Mouse (Mus musculus) lung, embryonic 15.5 days (tissue): ENCODE results near the gene Crygn. TPM values are rescaled to one million over a fixed set of nuclear protein-coding genes. Genes with fewer than 3 reads are reported as not detected.

Experiments used
- ATAC-seq: fragments of 200-750 bp; cut with Nextera tagmentation; 2 replicates; pipeline ENCODE4 v1.8.0; 2017; ENCODE audit warnings: moderate number of reproducible peaks, borderline replicate concordance; ENCODE audit not compliant: low FRiP score, low TSS enrichment; ENCODE audit errors: extremely low read depth
- H3K27ac ChIP-seq: fragments of 300-500 bp; sonication (generic); 2 replicates; pipeline ENCODE4 v1.5.1; 2015; ENCODE audit warnings: moderate library complexity, mild to moderate bottlenecking, inconsistent platforms
- H3K27me3 ChIP-seq: fragments of 300-500 bp; sonication (generic); 2 replicates; pipeline ENCODE4 v1.6.1; 2015; ENCODE audit warnings: inconsistent platforms
- H3K36me3 ChIP-seq: fragments of 300-500 bp; sonication (generic); 2 replicates; pipeline ENCODE4 v1.6.1; 2015; ENCODE audit warnings: inconsistent platforms
- H3K4me1 ChIP-seq: fragments of 300-500 bp; sonication (generic); 2 replicates; pipeline ENCODE4 v1.6.1; 2015; ENCODE audit warnings: inconsistent platforms
- H3K4me2 ChIP-seq: fragments of 300-500 bp; sonication (generic); 2 replicates; pipeline ENCODE4 v1.6.1; 2015; ENCODE audit warnings: inconsistent platforms, mild to moderate bottlenecking, moderate library complexity
- H3K4me3 ChIP-seq: fragments of 300-500 bp; sonication (generic); 2 replicates; pipeline ENCODE4 v1.5.1; 2015; ENCODE audit warnings: mild to moderate bottlenecking, inconsistent platforms
- H3K9ac ChIP-seq: fragments of 300-500 bp; sonication (generic); 2 replicates; pipeline ENCODE4 v1.6.1; 2015; ENCODE audit warnings: inconsistent platforms
- H3K9me3 ChIP-seq: fragments of 300-500 bp; sonication (generic); 2 replicates; pipeline ENCODE4 v1.6.1; 2016; ENCODE audit warnings: inconsistent platforms
- WGBS: fragments of 180-500 bp; shearing (Covaris S2); methylation state at CpG from one replicate; pipeline ENCODE4 v1.1.7; 2015; 5-methylcytosine and 5-hydroxymethylcytosine counted together
- polyA plus RNA-seq: library from polyadenylated mRNA; unstranded; fragments of >200 nt; fragmentation: Nextera tagmentation; extraction: Ambion mirVana; gene quantifications from 2 replicates; pipeline ENCODE4 v1.2.1, GENCODE M21; 2015

The Crygn gene
- polyA plus RNA-seq, 1 experiment from 2014 or later = 2.2 TPM

DNA sequence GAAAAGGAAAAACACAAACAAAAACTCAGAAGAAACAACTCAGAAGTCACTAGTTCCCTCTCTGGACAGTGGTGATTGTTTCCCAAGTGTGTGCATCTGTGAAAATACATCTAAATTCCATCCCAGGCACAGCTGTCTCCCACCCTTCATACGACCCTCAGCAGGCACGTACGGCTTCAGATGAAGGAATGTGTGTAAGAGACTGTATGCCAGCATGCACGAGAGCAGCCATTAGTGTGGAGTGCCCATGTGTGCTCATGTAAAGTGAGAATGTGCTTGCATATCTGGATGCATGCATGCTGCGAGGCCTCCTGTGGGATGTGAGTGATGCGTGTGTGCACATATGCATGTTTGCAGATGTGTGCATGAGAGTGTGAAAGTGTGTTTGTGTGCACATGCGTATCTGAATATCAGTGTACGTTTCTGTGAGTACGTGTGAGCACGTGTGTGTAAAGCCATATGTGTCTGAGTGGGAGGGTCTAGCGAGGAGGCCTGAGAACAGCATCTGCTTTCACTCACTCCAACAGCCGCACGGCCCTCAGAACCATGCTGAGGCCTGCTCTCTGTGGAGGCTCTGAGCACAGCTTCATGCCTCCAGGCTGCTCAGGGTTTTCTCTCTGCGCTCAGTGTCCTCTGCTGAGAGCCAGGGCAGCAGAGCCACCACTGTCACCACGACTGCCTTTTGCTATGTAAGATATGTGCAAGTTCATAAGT lies 16.5 kb downstream of the Crygn start:
- WGBS = 52% methylated on average over 15 of the region's 15 CpGs
- H3K27ac ChIP-seq = peak overlapping the region; percentile 41; the same call in 1 of the 2 replicates
- ATAC-seq = peak; percentile 47; the same call in 1 of the 2 replicates

DNA sequence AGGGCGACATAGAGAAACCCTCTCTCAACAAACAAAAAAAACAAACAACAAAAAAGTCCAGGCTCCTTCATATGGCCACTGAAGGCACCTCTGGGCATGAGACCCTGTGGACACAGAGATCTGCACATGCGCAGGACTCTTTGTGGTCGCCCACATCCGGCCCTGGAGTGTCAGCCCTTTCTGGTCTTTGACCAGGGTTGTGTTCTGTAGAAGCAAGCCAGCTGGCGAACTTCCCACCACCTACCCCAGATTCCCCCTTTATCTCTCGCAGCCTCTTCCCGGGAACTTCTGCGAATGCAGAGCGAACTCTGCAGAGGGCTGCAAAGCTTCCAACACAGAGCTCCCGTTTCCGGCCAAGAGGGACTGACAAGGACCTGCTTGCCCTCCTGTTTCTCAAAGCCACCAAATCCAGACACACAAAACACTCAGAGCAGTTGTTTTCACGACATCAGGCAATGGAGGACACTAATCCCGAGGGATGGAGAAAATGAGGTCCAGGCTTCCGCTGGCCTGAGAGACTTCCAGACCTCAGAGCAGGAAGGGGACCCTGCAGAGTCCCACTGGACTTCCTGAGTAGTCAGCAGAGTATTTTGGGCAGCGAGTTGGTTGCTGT lies 18.6 kb downstream of the Crygn start:
- Histone ChIP-seq H3K4me1 (peaks cover 21% of the 10 kb centered on the region), H3K9me3 (no peaks in the 10 kb centered on the region), H3K27ac (peak overlapping the region; percentile 79), H3K36me3 (no peaks in the 10 kb centered on the region), H3K4me2 (peak overlapping the region; percentile 34), H3K9ac (no peak overlapping the region), H3K4me3 (no peak overlapping the region), H3K27me3 (no peaks in the 10 kb centered on the region)
- ATAC-seq = peak; percentile 81
- 28% methylated on average over 15 of the region's 15 CpGs for WGBS

More for the DNA sequence above, 16.5 kb downstream of the Crygn start:
- Histone ChIP-seq H3K9me3 (no peaks in the 10 kb centered on the region), H3K4me2 (no peak overlapping the region), H3K27me3 (no peaks in the 10 kb centered on the region), H3K36me3 (no peaks in the 10 kb centered on the region), H3K9ac (no peak overlapping the region), H3K4me3 (no peak overlapping the region), H3K4me1 (peaks cover 21% of the 10 kb centered on the region)

- Histone ChIP-seq H3K4me2 (no peak overlapping the region), H3K4me1 (peaks cover 27% of the 10 kb centered on the region), H3K4me3 (no peak overlapping the region), H3K9me3 (no peaks in the 10 kb centered on the region), H3K36me3 (no peaks in the 10 kb centered on the region), H3K27ac (peak overlapping the region; percentile 79), H3K9ac (no peak overlapping the region), H3K27me3 (no peaks in the 10 kb centered on the region)
- WGBS = 69% methylated on average over 1 of the region's 1 CpGs
- ATAC-seq = no peak
Measured at GRCm38 (mm10) chr5:24738517-24738916, 19.3 kb downstream of the Crygn start.

DNA sequence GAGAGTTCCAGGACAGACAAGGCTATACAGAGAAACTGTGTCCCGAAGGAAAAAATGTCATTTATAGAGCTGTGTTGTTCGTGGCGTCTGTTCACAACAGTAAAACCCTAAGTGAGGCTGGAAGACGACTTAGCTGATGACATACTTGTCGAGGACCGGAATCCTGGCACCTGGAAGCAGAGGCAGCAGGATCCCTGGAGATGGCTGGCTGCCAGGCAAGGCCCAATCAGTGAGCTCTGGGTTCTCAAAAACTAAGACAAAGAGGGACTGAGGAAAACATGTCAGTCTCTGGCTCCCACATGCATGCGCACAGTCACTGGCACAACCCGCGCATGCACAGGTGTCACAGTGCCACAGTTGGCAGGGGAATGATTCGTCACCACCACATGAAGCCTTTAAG lies 20.2 kb downstream of the Crygn start:
- Histone ChIP-seq H3K36me3 (no peaks in the 10 kb centered on the region), H3K9me3 (no peaks in the 10 kb centered on the region), H3K27ac (no peak overlapping the region), H3K27me3 (no peaks in the 10 kb centered on the region), H3K4me3 (no peak overlapping the region), H3K4me2 (no peak overlapping the region), H3K9ac (no peak overlapping the region), H3K4me1 (peaks cover 36% of the 10 kb centered on the region)
- WGBS = 89% methylated on average over 10 of the region's 10 CpGs
- ATAC-seq = no peak

DNA sequence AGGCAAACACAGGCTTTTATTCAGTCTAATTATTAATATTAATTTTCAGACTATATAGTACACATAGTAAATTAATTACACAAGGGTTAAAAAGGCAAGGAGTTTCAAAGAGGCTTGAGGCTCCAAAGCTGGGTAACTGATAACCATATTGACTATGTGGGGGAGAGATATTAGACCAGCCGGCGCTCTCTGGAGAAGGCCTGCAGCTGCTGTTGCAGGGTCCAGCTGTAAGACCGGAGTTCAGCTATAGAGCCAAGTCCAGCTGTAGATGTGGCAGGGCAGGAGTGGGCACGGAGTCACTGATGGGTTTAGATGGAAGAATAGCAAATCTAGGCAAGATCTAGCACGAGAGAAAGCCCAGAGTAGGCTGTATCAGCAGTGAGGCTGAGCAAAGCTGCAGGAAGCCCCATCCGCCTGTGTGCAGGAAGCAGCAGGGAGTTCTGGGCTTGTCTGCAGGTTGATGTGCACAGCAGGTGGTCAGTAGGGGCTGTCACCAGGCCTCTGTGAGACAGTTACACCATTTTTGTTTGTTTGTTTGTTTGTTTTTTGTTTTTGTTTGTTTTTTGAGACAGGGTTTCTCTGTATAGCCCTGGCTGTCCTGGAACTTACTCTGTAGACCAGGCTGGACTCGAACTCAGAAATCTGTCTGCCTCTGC lies 23.9 kb downstream of the Crygn start:
- Histone ChIP-seq H3K4me2 (no peak overlapping the region), H3K27ac (peak overlapping the region; percentile 75), H3K9me3 (no peaks in the 10 kb centered on the region), H3K27me3 (no peaks in the 10 kb centered on the region), H3K4me3 (no peak overlapping the region), H3K9ac (no peak overlapping the region), H3K4me1 (peaks cover 48% of the 10 kb centered on the region), H3K36me3 (no peaks in the 10 kb centered on the region)
- WGBS = 36% methylated on average over 7 of the region's 7 CpGs
- no peak for ATAC-seq

- Histone ChIP-seq H3K9me3 (no peaks in the 10 kb centered on the region), H3K36me3 (no peaks in the 10 kb centered on the region), H3K27ac (peak overlapping the region; percentile 75), H3K9ac (no peak overlapping the region), H3K27me3 (no peaks in the 10 kb centered on the region), H3K4me2 (peak overlapping the region; percentile 36), H3K4me3 (no peak overlapping the region), H3K4me1 (peaks cover 50% of the 10 kb centered on the region)
- 8% methylated on average over 8 of the region's 8 CpGs for WGBS
- peak; percentile 70 for ATAC-seq
Measured at GRCm38 (mm10) chr5:24733134-24733533, 24.7 kb downstream of the Crygn start.

GRCm38 (mm10) chr5:24730986-24731385 lies 26.8 kb downstream of the Crygn start:
- no peaks in the 10 kb centered on the region for H3K36me3 ChIP-seq
- H3K27ac ChIP-seq = peak overlapping the region; percentile 80
- peak overlapping the region; percentile 62 for H3K9ac ChIP-seq
- peak overlapping the region; percentile 79 for H3K4me2 ChIP-seq
- H3K4me1 ChIP-seq = peaks cover 65% of the 10 kb centered on the region
- H3K4me3 ChIP-seq = peak overlapping the region; percentile 65
- ATAC-seq = peak; percentile 25; the same call in 1 of the 2 replicates
- H3K27me3 ChIP-seq = no peaks in the 10 kb centered on the region
- H3K9me3 ChIP-seq = no peaks in the 10 kb centered on the region
- 2% methylated on average over 15 of the region's 15 CpGs for WGBS

- peak; percentile 48; the same call in 1 of the 2 replicates for ATAC-seq
- Histone ChIP-seq H3K4me3 (peak within 1 kb of the TSS; percentile 65), H3K9ac (peak within 1 kb of the TSS; percentile 62), H3K4me2 (peak within 1 kb of the TSS; percentile 79), H3K36me3 (no peaks in the 10 kb centered on the region), H3K9me3 (no peaks in the 10 kb centered on the region), H3K27ac (peak within 1 kb of the TSS; percentile 80), H3K27me3 (no peaks in the 10 kb centered on the region), H3K4me1 (peaks cover 70% of the 10 kb centered on the region)
- WGBS = 0% methylated on average over 23 of the region's 23 CpGs
Measured at GRCm38 (mm10) chr5:24730488-24730871, 27.3 kb downstream of the Crygn start, which contains the start of gene Wdr86. Gene Wdr86 (minus strand): TSS chr5:24730727.

- Histone ChIP-seq H3K36me3 (no peaks in the 10 kb centered on the region), H3K4me3 (peak overlapping the region; percentile 65), H3K4me2 (peak overlapping the region; percentile 79), H3K4me1 (peaks cover 75% of the 10 kb centered on the region), H3K27me3 (no peaks in the 10 kb centered on the region), H3K27ac (peak overlapping the region; percentile 80), H3K9ac (peak overlapping the region; percentile 62), H3K9me3 (no peaks in the 10 kb centered on the region)
- WGBS = 1% methylated on average over 49 of the region's 49 CpGs
- peak; percentile 28 for ATAC-seq
Measured at GRCm38 (mm10) chr5:24729797-24730487, 27.9 kb downstream of the Crygn start.

- H3K9me3 ChIP-seq = no peaks in the 10 kb centered on the region
- H3K36me3 ChIP-seq = no peaks in the 10 kb centered on the region
- peak overlapping the region; percentile 44; the same call in 1 of the 2 replicates for H3K27ac ChIP-seq
- no peak overlapping the region for H3K4me3 ChIP-seq
- no peak overlapping the region for H3K4me2 ChIP-seq
- WGBS = 50% methylated on average over 12 of the region's 12 CpGs
- ATAC-seq = peak; percentile 5; the same call in 1 of the 2 replicates
- peaks cover 75% of the 10 kb centered on the region for H3K4me1 ChIP-seq
- no peak overlapping the region for H3K9ac ChIP-seq
- no peaks in the 10 kb centered on the region for H3K27me3 ChIP-seq
Measured at GRCm38 (mm10) chr5:24726901-24727836, 30.6 kb downstream of the Crygn start.
